Mouse (Mus musculus) stomach, postnatal 0 days (tissue): ENCODE results near the gene Bbx.

ENCODE experiments used
- CTCF ChIP-seq: IDR thresholded peaks from 2 replicates; pipeline ENCODE4 v1.5.1; 2016; ENCODE audit warnings: antibody characterized with exemption, low read depth, mild to moderate bottlenecking, moderate library complexity
- EP300 ChIP-seq: optimal IDR thresholded peaks from 2 replicates; pipeline ENCODE3; 2016; ENCODE audit warnings: antibody characterized with exemption

DNA sequence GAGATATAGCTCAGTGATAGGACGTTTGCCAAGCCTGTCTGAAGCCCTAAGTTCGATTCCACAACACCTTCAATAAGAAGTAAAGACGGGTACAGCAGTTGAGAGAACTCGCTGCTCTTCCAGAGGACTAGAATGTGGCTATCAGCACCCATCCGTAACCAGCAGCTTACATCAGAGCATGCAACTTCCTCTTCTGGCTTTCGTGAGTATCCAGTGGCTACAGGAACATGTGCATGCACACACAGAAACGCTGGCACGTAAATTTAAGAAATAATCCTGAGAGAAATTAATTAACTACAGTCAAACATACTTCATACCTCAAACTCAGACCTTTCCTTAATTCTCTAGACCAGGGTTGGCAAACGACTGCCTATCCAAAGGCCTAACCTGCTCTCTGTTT is 16.9 kb upstream of the Bbx start:
- TF ChIP-seq CTCF, result no peak
- TF ChIP-seq EP300, result no peak
